Mouse (Mus musculus) G1E (cell line): ENCODE measurements around the gene Sema4a. TPM values are rescaled to one million over a fixed set of nuclear protein-coding genes. Genes with fewer than 3 reads are reported as not detected.

ENCODE experiments used
- ATAC-seq: 2 replicates; pipeline ENCODE4 v1.8.0; 2016; ENCODE audit warnings: mild to moderate bottlenecking; ENCODE audit not compliant: insufficient number of reproducible peaks, poor library complexity, low FRiP score, severe bottlenecking; ENCODE audit errors: extremely low read depth
- DNase-seq: peaks from one replicate; pipeline ENCODE4 v3.0.0; 2012; ENCODE audit warnings: low spot score
- H3K27me3 ChIP-seq: 2 replicates; pipeline ENCODE4 v1.6.1; 2012; ENCODE audit warnings: mild to moderate bottlenecking, low read length, inconsistent platforms; ENCODE audit not compliant: insufficient read depth
- H3K36me3 ChIP-seq: replicated peaks from 2 replicates; pipeline ENCODE3; 2012; ENCODE audit warnings: mild to moderate bottlenecking, inconsistent platforms
- H3K4me1 ChIP-seq: 2 replicates; pipeline ENCODE4 v1.6.1; 2012; ENCODE audit warnings: low read depth, low read length, inconsistent platforms, mixed read lengths; ENCODE audit not compliant: insufficient read depth
- H3K4me3 ChIP-seq: 2 replicates; pipeline ENCODE4 v1.5.1; 2012; ENCODE audit warnings: low read depth, mild to moderate bottlenecking, inconsistent platforms, low read length, moderate library complexity, mixed read lengths
- H3K9me3 ChIP-seq: replicated peaks from 2 replicates; pipeline ENCODE4 v1.6.1; 2012; ENCODE audit warnings: inconsistent platforms
- CTCF ChIP-seq: IDR thresholded peaks from 2 replicates; pipeline ENCODE4 v1.5.1; 2012; ENCODE audit warnings: low read depth, low read length, inconsistent platforms, mixed read lengths
- GATA1 ChIP-seq: IDR thresholded peaks from 2 replicates; pipeline ENCODE4 v1.6.1; 2012; ENCODE audit warnings: borderline replicate concordance, low read length, inconsistent platforms, mixed read lengths
- GATA2 ChIP-seq: IDR thresholded peaks from 2 replicates; pipeline ENCODE4 v1.6.1; 2012; ENCODE audit warnings: low read depth, low read length, inconsistent platforms, borderline replicate concordance
- POLR2AphosphoS5 ChIP-seq: IDR thresholded peaks from 2 replicates; pipeline ENCODE4 v1.6.1; 2012; ENCODE audit warnings: low read depth, low read length, inconsistent platforms; ENCODE audit not compliant: insufficient replicate concordance
- TAL1 ChIP-seq: conservative IDR thresholded peaks from 2 replicates; pipeline ENCODE4 v1.6.1; 2012; ENCODE audit warnings: low read depth, low read length, inconsistent platforms, mixed read lengths
- polyA plus RNA-seq: library from polyadenylated mRNA; stranded (reverse); fragments of >175 nt; gene quantifications from 2 replicates; pipeline ENCODE4 v1.2.3, GENCODE M21; 2012
- total RNA-seq, 2 experiments: library from RNA; stranded (forward) in 1 of 2; stranded (reverse) in 1 of 2; fragments of 200-1000 nt in 1 of 2; fragments of >200 nt in 1 of 2; fragmentation: Nextera tagmentation in 1 of 2; gene quantifications; 2 replicates each; pipeline ENCODE4 v1.2.3; 2014 to 2017

Gene Sema4a
- total and polyA plus RNA-seq, 3 experiments, result 0.66 to 1.3 (median 1.1) TPM

- Histone ChIP-seq H3K36me3 (peaks cover 87% of the 10 kb centered on the region), H3K9me3 (no peaks in the 10 kb centered on the region), H3K4me1 (peaks cover 86% of the 10 kb centered on the region), H3K27me3 (no peaks in the 10 kb centered on the region), H3K4me3 (no peak overlapping the region; the same call in 1 of the 2 replicates)
- ATAC-seq (no peak), DNase-seq (no peak)
- TF ChIP-seq TAL1 (peak; percentile 68), CTCF (no peak)
These were observed 49.3 kb downstream of the Sema4a start for GRCm38 (mm10) chr3:88411681-88412080.

- Histone ChIP-seq H3K4me3 (peak overlapping the region; percentile 84; the same call in 1 of the 2 replicates), H3K4me1 (peaks cover 82% of the 10 kb centered on the region), H3K9me3 (no peaks in the 10 kb centered on the region), H3K36me3 (peaks cover 87% of the 10 kb centered on the region), H3K27me3 (no peaks in the 10 kb centered on the region)
- DNase-seq (no peak), ATAC-seq (no peak)
- TF ChIP-seq GATA2, result no peak
- TF ChIP-seq TAL1, result no peak
- TF ChIP-seq CTCF, result no peak
- no peak for TF ChIP-seq POLR2AphosphoS5
These were observed 50.3 kb downstream of the Sema4a start for GRCm38 (mm10) chr3:88410645-88411031.

DNA sequence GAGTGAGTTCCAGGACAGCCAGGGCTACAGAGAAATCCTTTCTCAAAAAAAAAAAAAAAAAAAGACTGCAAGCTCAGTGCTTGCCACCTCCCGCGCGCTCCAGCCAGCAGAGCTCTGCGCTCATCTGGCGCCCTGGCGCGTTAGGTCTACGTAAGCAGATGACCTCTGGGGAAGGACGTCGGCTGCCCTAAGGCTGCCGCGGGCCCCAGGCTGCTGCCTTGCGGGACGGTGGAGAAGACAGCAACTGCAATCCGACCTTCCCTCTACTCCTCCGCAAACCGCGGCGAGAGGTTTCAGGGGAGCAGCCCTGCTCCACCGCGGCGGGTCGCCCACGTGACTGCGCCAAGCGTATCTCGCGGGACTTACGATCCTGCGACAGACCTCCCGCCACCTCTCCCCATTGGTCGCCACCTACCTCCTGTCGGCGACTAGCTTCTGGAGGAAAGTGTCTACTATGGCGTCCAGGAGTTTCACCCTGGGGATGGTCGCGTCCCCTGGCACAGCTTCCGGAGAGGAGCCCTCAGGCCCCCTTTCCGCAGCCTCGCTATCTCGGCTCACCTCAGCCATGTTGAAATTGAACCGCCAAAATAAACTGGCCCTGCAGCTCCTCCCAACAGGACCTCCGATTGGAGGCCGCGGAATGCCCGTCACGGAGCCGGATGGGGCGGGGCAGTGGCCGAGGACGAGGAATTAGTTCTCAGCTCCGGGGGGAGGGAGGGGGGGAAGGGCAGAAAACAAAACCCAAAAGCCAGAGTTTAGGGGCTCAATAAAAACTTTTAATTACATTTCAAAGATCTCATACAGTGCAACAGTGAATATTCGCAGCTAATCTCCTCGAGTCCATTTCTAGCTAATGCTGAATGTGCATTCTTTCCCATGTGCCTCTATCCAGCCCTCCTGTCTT lies 51.0 kb downstream of the Sema4a start, which contains the start of gene Pmf1:
Pmf1 (minus strand) TSS at position 591 of the 904 bp plus-strand sequence.
- TF ChIP-seq GATA2 (no peak), CTCF (no peak), POLR2AphosphoS5 (0 out of 2 replicates have a peak, but pooled peaks have one; percentile 64), GATA1 (no peak), TAL1 (no peak)
- Histone ChIP-seq H3K36me3 (peaks cover 85% of the 10 kb centered on the region), H3K27me3 (no peaks in the 10 kb centered on the region), H3K4me1 (peaks cover 76% of the 10 kb centered on the region), H3K4me3 (peak within 1 kb of the TSS; percentile 84), H3K9me3 (no peaks in the 10 kb centered on the region)
- ATAC-seq, result peak; percentile 83
- DNase-seq, result peak; percentile 93

GRCm38 (mm10) chr3:88408953-88409352 lies 52.0 kb downstream of the Sema4a start:
- DNase-seq (no peak), ATAC-seq (no peak)
- H3K9me3 ChIP-seq, result no peaks in the 10 kb centered on the region
- H3K4me1 ChIP-seq, result peaks cover 70% of the 10 kb centered on the region
- TF ChIP-seq GATA2 (no peak), TAL1 (no peak), GATA1 (no peak), CTCF (no peak), POLR2AphosphoS5 (no peak)
- peaks cover 84% of the 10 kb centered on the region for H3K36me3 ChIP-seq
- peak overlapping the region; percentile 84 for H3K4me3 ChIP-seq
- no peaks in the 10 kb centered on the region for H3K27me3 ChIP-seq

GRCm38 (mm10) chr3:88407529-88407928 lies 53.5 kb downstream of the Sema4a start:
- no peaks in the 10 kb centered on the region for H3K27me3 ChIP-seq
- no peak for ATAC-seq
- peaks cover 66% of the 10 kb centered on the region for H3K4me1 ChIP-seq
- no peak overlapping the region; the same call in 1 of the 2 replicates for H3K4me3 ChIP-seq
- no peaks in the 10 kb centered on the region for H3K9me3 ChIP-seq
- peaks cover 84% of the 10 kb centered on the region for H3K36me3 ChIP-seq
- no peak for DNase-seq
- no peak for TF ChIP-seq TAL1
- no peak for TF ChIP-seq GATA2
- TF ChIP-seq GATA1, result no peak
- TF ChIP-seq POLR2AphosphoS5, result no peak
- no peak for TF ChIP-seq CTCF

- H3K4me3 ChIP-seq, result no peak overlapping the region; the same call in 1 of the 2 replicates
- H3K9me3 ChIP-seq, result no peaks in the 10 kb centered on the region
- no peaks in the 10 kb centered on the region for H3K27me3 ChIP-seq
- H3K4me1 ChIP-seq, result peaks cover 65% of the 10 kb centered on the region
- peaks cover 84% of the 10 kb centered on the region for H3K36me3 ChIP-seq
- 0 out of 2 replicates have a peak, but pooled peaks have one; percentile 12 for ATAC-seq
- no peak for TF ChIP-seq GATA2
- TF ChIP-seq POLR2AphosphoS5, result no peak
- TF ChIP-seq TAL1, result no peak
- TF ChIP-seq CTCF, result peak; percentile 79
- peak; percentile 58 for DNase-seq
These were observed 53.9 kb downstream of the Sema4a start for GRCm38 (mm10) chr3:88407090-88407489.
